Mouse (Mus musculus): Measurements from ENCODE around the gene Zzef1.

DNA sequence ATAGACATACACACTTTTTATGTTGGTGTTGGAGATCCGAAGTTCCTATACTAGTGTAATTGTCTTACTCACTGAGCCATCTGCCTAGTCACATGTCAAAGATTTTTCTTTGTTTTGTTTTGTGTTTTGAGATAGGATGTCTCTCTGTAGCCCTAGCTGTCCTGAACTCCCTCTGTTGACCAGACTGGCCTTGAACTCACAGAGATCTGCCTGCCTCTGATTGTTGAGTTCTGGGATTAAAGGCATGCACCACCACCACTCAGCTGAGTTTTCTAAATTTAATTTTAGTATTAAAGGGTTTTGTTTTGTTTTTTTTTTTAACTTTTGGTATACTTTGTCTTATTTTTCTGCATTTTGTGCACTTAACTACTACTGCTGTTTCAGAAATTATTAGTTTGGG, 76.0 kb downstream of the Zzef1 start:
- TF ChIP-seq POLR2A (IDR thresholded peaks at IDR 0.05; ENCODE audit: low read depth, low read length) (no peak), CTCF (IDR thresholded peaks at IDR 0.05; ENCODE audit: extremely low read depth, insufficient read length, insufficient replicate concordance, low read depth, low read length) (no peak)

Measured in small intestine, adult 2 months (tissue).